Mouse (Mus musculus): ENCODE data around the gene Renbp. TPM values are rescaled to one million over a fixed set of nuclear protein-coding genes. Genes with fewer than 3 reads are reported as not detected.

Gene Renbp
- polyA plus RNA-seq, 1 experiment from 2014 or later = 7.2 TPM

- H3K4me1 ChIP-seq = no peaks in the 10 kb centered on the region
- no peak overlapping the region for H3K27ac ChIP-seq
- H3K4me3 ChIP-seq = no peak overlapping the region
- no peak overlapping the region for H3K4me2 ChIP-seq
- no peaks in the 10 kb centered on the region for H3K27me3 ChIP-seq
- no peak for ATAC-seq
- peaks cover 95% of the 10 kb centered on the region for H3K36me3 ChIP-seq (ENCODE audit: poor library complexity, severe bottlenecking)
- 93% methylated on average over 6 of the region's 6 CpGs for WGBS
- no peak overlapping the region for H3K9ac ChIP-seq
- no peaks in the 10 kb centered on the region for H3K9me3 ChIP-seq (replicated peaks)
These were observed 24.3 kb upstream of the Renbp start for GRCm38 (mm10) chrX:73954988-73955387.

- Histone ChIP-seq H3K27me3 (no peaks in the 10 kb centered on the region), H3K36me3 (ENCODE audit: poor library complexity, severe bottlenecking) (peaks cover 95% of the 10 kb centered on the region), H3K9ac (no peak overlapping the region), H3K4me3 (no peak overlapping the region), H3K4me1 (no peaks in the 10 kb centered on the region), H3K27ac (no peak overlapping the region), H3K4me2 (no peak overlapping the region), H3K9me3 (replicated peaks) (no peaks in the 10 kb centered on the region)
- WGBS = 89% methylated on average over 5 of the region's 5 CpGs
- no peak for ATAC-seq
These were observed 22.0 kb upstream of the Renbp start for GRCm38 (mm10) chrX:73952603-73953002.

GRCm38 (mm10) chrX:73949341-73949740 is 18.7 kb upstream of the Renbp start:
- H3K4me3 ChIP-seq = no peak overlapping the region
- no peaks in the 10 kb centered on the region for H3K4me1 ChIP-seq
- H3K27me3 ChIP-seq = no peaks in the 10 kb centered on the region
- no peaks in the 10 kb centered on the region for H3K9me3 ChIP-seq (replicated peaks)
- no peak overlapping the region for H3K27ac ChIP-seq
- H3K4me2 ChIP-seq = no peak overlapping the region
- WGBS = 91% methylated on average over 10 of the region's 10 CpGs
- H3K9ac ChIP-seq = no peak overlapping the region
- H3K36me3 ChIP-seq (ENCODE audit: poor library complexity, severe bottlenecking) = peaks cover 97% of the 10 kb centered on the region
- no peak for ATAC-seq

GRCm38 (mm10) chrX:73948647-73949046 is 18.0 kb upstream of the Renbp start:
- Histone ChIP-seq H3K4me2 (no peak overlapping the region), H3K4me3 (no peak overlapping the region), H3K36me3 (ENCODE audit: poor library complexity, severe bottlenecking) (peaks cover 99% of the 10 kb centered on the region), H3K4me1 (no peaks in the 10 kb centered on the region), H3K27ac (no peak overlapping the region), H3K9ac (no peak overlapping the region), H3K27me3 (no peaks in the 10 kb centered on the region), H3K9me3 (replicated peaks) (no peaks in the 10 kb centered on the region)
- 38% methylated on average over 4 of the region's 4 CpGs for WGBS
- peak; percentile 44; the same call in 1 of the 2 replicates for ATAC-seq

GRCm38 (mm10) chrX:73946896-73947295 is 16.2 kb upstream of the Renbp start:
- Histone ChIP-seq H3K27me3 (no peaks in the 10 kb centered on the region), H3K4me3 (no peak overlapping the region), H3K27ac (no peak overlapping the region), H3K36me3 (ENCODE audit: poor library complexity, severe bottlenecking) (peaks cover 99% of the 10 kb centered on the region), H3K9me3 (replicated peaks) (no peaks in the 10 kb centered on the region), H3K9ac (no peak overlapping the region), H3K4me2 (no peak overlapping the region), H3K4me1 (no peaks in the 10 kb centered on the region)
- no peak for ATAC-seq
- 87% methylated on average over 6 of the region's 6 CpGs for WGBS

GRCm38 (mm10) chrX:73942294-73942693 is 11.6 kb upstream of the Renbp start:
- WGBS = 76% methylated on average over 2 of the region's 2 CpGs

GRCm38 (mm10) chrX:73941860-73942259 is 11.2 kb upstream of the Renbp start:
- Histone ChIP-seq H3K27ac (no peak overlapping the region), H3K4me2 (no peak overlapping the region), H3K36me3 (ENCODE audit: poor library complexity, severe bottlenecking) (peaks cover 58% of the 10 kb centered on the region), H3K4me3 (no peak overlapping the region), H3K9me3 (replicated peaks) (no peaks in the 10 kb centered on the region), H3K9ac (no peak overlapping the region), H3K27me3 (no peaks in the 10 kb centered on the region), H3K4me1 (no peaks in the 10 kb centered on the region)
- no peak for ATAC-seq
- 86% methylated on average over 2 of the region's 2 CpGs for WGBS

More at GRCm38 (mm10) chrX:73942294-73942693, 11.6 kb upstream of the Renbp start:
- H3K4me2 ChIP-seq = no peak overlapping the region
- H3K9ac ChIP-seq = no peak overlapping the region
- no peaks in the 10 kb centered on the region for H3K9me3 ChIP-seq (replicated peaks)
- no peaks in the 10 kb centered on the region for H3K27me3 ChIP-seq
- H3K4me1 ChIP-seq = no peaks in the 10 kb centered on the region
- no peak for ATAC-seq
- peaks cover 63% of the 10 kb centered on the region for H3K36me3 ChIP-seq (ENCODE audit: poor library complexity, severe bottlenecking)
- H3K4me3 ChIP-seq = no peak overlapping the region
- H3K27ac ChIP-seq = no peak overlapping the region

GRCm38 (mm10) chrX:73931871-73932270 is 1.2 kb upstream of the Renbp start:
- Histone ChIP-seq H3K4me2 (no peak overlapping the region), H3K4me3 (no peak overlapping the region), H3K27me3 (no peaks in the 10 kb centered on the region), H3K9me3 (replicated peaks) (no peaks in the 10 kb centered on the region), H3K36me3 (ENCODE audit: poor library complexity, severe bottlenecking) (no peaks in the 10 kb centered on the region), H3K27ac (no peak overlapping the region), H3K4me1 (no peaks in the 10 kb centered on the region), H3K9ac (no peak overlapping the region)
- 82% methylated on average over 2 of the region's 2 CpGs for WGBS
- ATAC-seq = no peak

- Histone ChIP-seq H3K4me1 (peaks cover 8% of the 10 kb centered on the region), H3K4me3 (peak overlapping the region; percentile 56), H3K36me3 (ENCODE audit: poor library complexity, severe bottlenecking) (peaks cover 25% of the 10 kb centered on the region; the same call in 1 of the 2 replicates), H3K9ac (peak overlapping the region; percentile 54), H3K9me3 (replicated peaks) (no peaks in the 10 kb centered on the region), H3K27ac (no peak overlapping the region), H3K4me2 (peak overlapping the region; percentile 67), H3K27me3 (no peaks in the 10 kb centered on the region)
- 80% methylated on average over 8 of the region's 8 CpGs for WGBS
- no peak for ATAC-seq
These were observed 8.1 kb downstream of the Renbp start for GRCm38 (mm10) chrX:73922550-73922882.

- Histone ChIP-seq H3K9ac (peak within 1 kb of the TSS; percentile 75), H3K4me2 (peak within 1 kb of the TSS; percentile 67), H3K27ac (peak within 1 kb of the TSS; percentile 69), H3K4me1 (peaks cover 8% of the 10 kb centered on the region), H3K27me3 (no peaks in the 10 kb centered on the region), H3K4me3 (peak within 1 kb of the TSS; percentile 56), H3K9me3 (replicated peaks) (no peaks in the 10 kb centered on the region), H3K36me3 (ENCODE audit: poor library complexity, severe bottlenecking) (peaks cover 30% of the 10 kb centered on the region; the same call in 1 of the 2 replicates)
- 27% methylated on average over 41 of the region's 43 CpGs for WGBS
- ATAC-seq = peak; percentile 99
These were observed 8.7 kb downstream of the Renbp start, which contains the start of the genes Arhgap4 and Naa10 for GRCm38 (mm10) chrX:73921823-73922549. Gene Arhgap4, minus strand, starts transcription at chrX:73921870. Gene Naa10, minus strand, starts transcription at chrX:73921944.

- no peaks in the 10 kb centered on the region for H3K9me3 ChIP-seq (replicated peaks)
- peak overlapping the region; percentile 67 for H3K4me2 ChIP-seq
- peak overlapping the region; percentile 56 for H3K4me3 ChIP-seq
- H3K4me1 ChIP-seq = peaks cover 8% of the 10 kb centered on the region
- ATAC-seq = peak; percentile 58
- whole genome bisulfite sequencing = 28% methylated on average over 34 of the region's 34 CpGs
- peaks cover 35% of the 10 kb centered on the region; the same call in 1 of the 2 replicates for H3K36me3 ChIP-seq (ENCODE audit: poor library complexity, severe bottlenecking)
- peak overlapping the region; percentile 61 for H3K27ac ChIP-seq
- H3K27me3 ChIP-seq = no peaks in the 10 kb centered on the region
- H3K9ac ChIP-seq = peak overlapping the region; percentile 75
These were observed 9.3 kb downstream of the Renbp start for GRCm38 (mm10) chrX:73921285-73921822.

GRCm38 (mm10) chrX:73918631-73919030 is 12.0 kb downstream of the Renbp start:
- Histone ChIP-seq H3K36me3 (ENCODE audit: poor library complexity, severe bottlenecking) (peaks cover 35% of the 10 kb centered on the region; the same call in 1 of the 2 replicates), H3K27ac (no peak overlapping the region), H3K4me3 (no peak overlapping the region), H3K9ac (no peak overlapping the region), H3K9me3 (replicated peaks) (no peaks in the 10 kb centered on the region), H3K4me2 (no peak overlapping the region), H3K27me3 (no peaks in the 10 kb centered on the region), H3K4me1 (peaks cover 11% of the 10 kb centered on the region)
- WGBS = 90% methylated on average over 5 of the region's 5 CpGs
- no peak for ATAC-seq

Measured in forebrain, embryonic 13.5 days (tissue).